Mouse (Mus musculus): ENCODE measurements at regions not wholly inside any gene's neighbourhood (a gene's known extent, or its start where the extent isn't known, plus 50 kb on each side); places are given as distances from the start of the nearest gene placed in this dataset.

DNA sequence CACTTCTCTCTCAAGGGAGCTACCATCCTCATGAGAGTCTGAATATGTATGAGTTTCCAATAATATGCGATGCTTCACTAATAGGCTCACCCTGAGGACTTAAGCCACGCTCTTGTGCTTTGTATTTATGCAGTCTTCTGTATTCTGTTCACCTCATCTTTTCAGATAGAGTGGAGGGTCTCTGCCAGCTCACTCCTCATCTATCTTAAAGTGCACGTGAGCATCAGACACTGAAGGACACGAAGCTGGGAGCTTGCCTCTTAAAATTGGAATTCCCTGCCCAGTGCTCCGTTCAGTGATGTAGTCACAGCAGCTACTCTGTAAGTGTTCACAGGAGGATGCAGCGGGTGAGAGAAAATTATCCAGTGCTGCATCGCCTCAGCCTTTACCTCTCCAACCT, 83.7 kb downstream of the Rgs2 start:
- dilution Hi-C loops (cut with MboI; ENCODE audit: extremely low pct_ligation_motif_present, extremely low pct_unique_long_range_greater_than_20kb, low sequenced_read_pairs) (no loop called here), in situ Hi-C loops (cut with MboI; ENCODE audit: low pct_ligation_motif_present, low pct_unique_long_range_greater_than_20kb, low sequenced_read_pairs) (no loop called here)
- DNase-seq (ENCODE audit: extremely low read depth), result no peak
- H3K79me2 ChIP-seq (replicated peaks; ENCODE audit: control insufficient read depth, extremely low read depth, insufficient read depth, poor library complexity, severe bottlenecking), result no peaks in the 10 kb centered on the region
- no peak overlapping the region for H3K4me2 ChIP-seq (ENCODE audit: insufficient read depth, low read depth, poor library complexity, severe bottlenecking)
- no peak overlapping the region for H3K4me3 ChIP-seq (replicated peaks in 1 of 3; ENCODE audit: low read depth in 2 of 3, low read length in 2 of 3, poor library complexity in 1 of 3)
- no peaks in the 10 kb centered on the region for H3K27me3 ChIP-seq (replicated peaks)
- H3K9ac ChIP-seq (ENCODE audit: insufficient read depth, low read depth), result no peak overlapping the region
- no peaks in the 10 kb centered on the region for H3K36me3 ChIP-seq (replicated peaks in 1 of 2; ENCODE audit: control insufficient read depth in 1 of 2, insufficient read depth in 1 of 2, low read length in 1 of 2)
- no peaks in the 10 kb centered on the region for H3K9me3 ChIP-seq (replicated peaks; ENCODE audit: low read length)
- no peak overlapping the region for H3K27ac ChIP-seq (ENCODE audit: insufficient read depth, low read depth)
- TF ChIP-seq JUND (conservative IDR thresholded peaks at IDR 0.05; ENCODE audit: low read depth, low read length) (no peak), ETS1 (conservative IDR thresholded peaks at IDR 0.05; ENCODE audit: low read depth, low read length) (no peak), CHD1 (IDR thresholded peaks at IDR 0.05; ENCODE audit: low read depth, low read length) (no peak), MAFK (IDR thresholded peaks at IDR 0.05; ENCODE audit: insufficient replicate concordance, low read length) (no peak), USF1 (IDR thresholded peaks at IDR 0.05; ENCODE audit: low read depth, low read length) (no peak), CTCF (conservative IDR thresholded peaks at IDR 0.05 in 1 of 2, IDR thresholded peaks at IDR 0.05 in 1 of 2; ENCODE audit: low read depth in 2 of 2, low read length in 2 of 2) (no peak), NELFE (IDR thresholded peaks at IDR 0.05; ENCODE audit: low read depth, low read length) (no peak), RAD21 (IDR thresholded peaks at IDR 0.05; ENCODE audit: low read depth, low read length) (no peak), UBTF (IDR thresholded peaks at IDR 0.05; ENCODE audit: low read depth, low read length) (no peak), ZKSCAN1 (IDR thresholded peaks at IDR 0.05; ENCODE audit: borderline replicate concordance, low read depth, low read length) (no peak), IRF4 (IDR thresholded peaks at IDR 0.05; ENCODE audit: low read depth, low read length) (no peak), POLR2A (IDR thresholded peaks at IDR 0.05; ENCODE audit: low read depth, low read length) (no peak), E2F4 (IDR thresholded peaks at IDR 0.05; ENCODE audit: insufficient replicate concordance, low read depth, low read length) (no peak), ZMIZ1 (IDR thresholded peaks at IDR 0.05; ENCODE audit: low read depth, low read length) (no peak)
- H3K4me1 ChIP-seq (ENCODE audit: control insufficient read depth in 1 of 2, insufficient read depth in 2 of 2), result peaks cover 7 to 32% of the 10 kb centered on the region in 2 experiments; a peak in 3 of 4 replicates

DNA sequence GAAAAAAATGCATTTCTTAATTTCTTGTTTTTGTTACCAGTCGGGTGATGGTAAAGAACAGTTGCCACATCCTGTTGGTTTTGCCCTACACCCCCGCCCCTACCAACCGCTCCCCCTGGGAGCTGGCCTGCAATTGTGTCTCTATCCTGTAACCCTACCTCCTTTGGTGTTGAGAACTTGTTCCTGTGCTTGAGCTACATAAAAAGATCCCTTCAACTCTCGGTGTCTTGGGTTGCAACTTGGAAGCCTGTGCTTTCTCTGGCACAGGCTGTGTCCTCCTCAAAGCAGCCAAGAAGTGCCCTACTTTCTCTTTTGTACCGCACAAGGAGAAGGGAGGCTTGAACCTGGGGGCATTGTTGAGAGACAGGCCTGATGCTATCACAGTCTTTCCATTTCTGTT, 85.0 kb downstream of the Rgs2 start:
- no peak for DNase-seq (ENCODE audit: extremely low read depth)
- in situ Hi-C loops (cut with MboI; ENCODE audit: low pct_ligation_motif_present, low pct_unique_long_range_greater_than_20kb, low sequenced_read_pairs) (no loop called here), dilution Hi-C loops (cut with MboI; ENCODE audit: extremely low pct_ligation_motif_present, extremely low pct_unique_long_range_greater_than_20kb, low sequenced_read_pairs) (no loop called here)
- no peak overlapping the region for H3K4me2 ChIP-seq (ENCODE audit: insufficient read depth, low read depth, poor library complexity, severe bottlenecking)
- TF ChIP-seq CHD1 (IDR thresholded peaks at IDR 0.05; ENCODE audit: low read depth, low read length), result no peak
- TF ChIP-seq MAX (IDR thresholded peaks at IDR 0.05; ENCODE audit: low read length), result no peak
- TF ChIP-seq UBTF (IDR thresholded peaks at IDR 0.05; ENCODE audit: low read depth, low read length), result no peak
- TF ChIP-seq TBP (conservative IDR thresholded peaks at IDR 0.05; ENCODE audit: low read depth, low read length), result no peak
- no peak for TF ChIP-seq IRF4 (IDR thresholded peaks at IDR 0.05; ENCODE audit: low read depth, low read length)
- TF ChIP-seq SMC3 (IDR thresholded peaks at IDR 0.05; ENCODE audit: low read depth, low read length), result no peak
- TF ChIP-seq PAX5 (IDR thresholded peaks at IDR 0.05; ENCODE audit: low read length), result no peak
- no peak for TF ChIP-seq RAD21 (IDR thresholded peaks at IDR 0.05; ENCODE audit: low read depth, low read length)
- no peak for TF ChIP-seq MEF2A (IDR thresholded peaks at IDR 0.05; ENCODE audit: borderline replicate concordance, low read depth, low read length)
- TF ChIP-seq USF2 (conservative IDR thresholded peaks at IDR 0.05; ENCODE audit: low read depth, low read length), result no peak
- TF ChIP-seq CHD2 (IDR thresholded peaks at IDR 0.05; ENCODE audit: low read length), result no peak
- no peak for TF ChIP-seq JUN (IDR thresholded peaks at IDR 0.05; ENCODE audit: insufficient read depth, low read depth, low read length)
- no peak for TF ChIP-seq USF1 (IDR thresholded peaks at IDR 0.05; ENCODE audit: low read depth, low read length)
- no peak for TF ChIP-seq HCFC1 (IDR thresholded peaks at IDR 0.05; ENCODE audit: low read depth, low read length)
- TF ChIP-seq SIN3A (IDR thresholded peaks at IDR 0.05; ENCODE audit: low read length), result no peak
- TF ChIP-seq POLR2A (IDR thresholded peaks at IDR 0.05; ENCODE audit: low read depth, low read length), result no peak
- no peak overlapping the region for H3K27ac ChIP-seq (ENCODE audit: insufficient read depth, low read depth)
- no peak overlapping the region for H3K4me3 ChIP-seq (replicated peaks in 1 of 3; ENCODE audit: low read depth in 2 of 3, low read length in 2 of 3, poor library complexity in 1 of 3)
- no peaks in the 10 kb centered on the region for H3K36me3 ChIP-seq (replicated peaks in 1 of 2; ENCODE audit: control insufficient read depth in 1 of 2, insufficient read depth in 1 of 2, low read length in 1 of 2)
- H3K79me2 ChIP-seq (replicated peaks; ENCODE audit: control insufficient read depth, extremely low read depth, insufficient read depth, poor library complexity, severe bottlenecking), result no peaks in the 10 kb centered on the region
- no peaks in the 10 kb centered on the region for H3K27me3 ChIP-seq (replicated peaks)
- H3K4me1 ChIP-seq (ENCODE audit: control insufficient read depth in 1 of 2, insufficient read depth in 2 of 2), result peaks cover 7 to 34% of the 10 kb centered on the region in 2 experiments; a peak in 3 of 4 replicates
- no peak overlapping the region for H3K9ac ChIP-seq (ENCODE audit: insufficient read depth, low read depth)
- H3K9me3 ChIP-seq (replicated peaks; ENCODE audit: low read length), result no peaks in the 10 kb centered on the region

All from CH12.LX (cell line).